Mouse (Mus musculus) testis, postnatal 14 days (tissue): ENCODE results near the gene Cd300lf.

Experiments used
- DNase-seq: peaks from one replicate; pipeline ENCODE4 v3.0.0; 2021; ENCODE audit warnings: low spot score

Cd300lf gene

GRCm38 (mm10) chr11:115160883-115161577 is 27.2 kb upstream of the Cd300lf start:
- DNase-seq, result no peak

- DNase-seq, result no peak
Measured at GRCm38 (mm10) chr11:115160016-115160797, 26.4 kb upstream of the Cd300lf start.

GRCm38 (mm10) chr11:115157933-115158719 is 24.3 kb upstream of the Cd300lf start:
- DNase-seq, result no peak

GRCm38 (mm10) chr11:115155053-115155634 is 21.4 kb upstream of the Cd300lf start:
- no peak for DNase-seq

- DNase-seq, result peak; percentile 60
Measured at GRCm38 (mm10) chr11:115153699-115154292, 20.0 kb upstream of the Cd300lf start.

- DNase-seq, result no peak
Measured at GRCm38 (mm10) chr11:115153088-115153487, 19.3 kb upstream of the Cd300lf start.

GRCm38 (mm10) chr11:115151755-115152429 is 18.1 kb upstream of the Cd300lf start:
- DNase-seq, result peak; percentile 50

- no peak for DNase-seq
Measured at GRCm38 (mm10) chr11:115150741-115151254, 17.0 kb upstream of the Cd300lf start.

GRCm38 (mm10) chr11:115147813-115148212 is 14.0 kb upstream of the Cd300lf start:
- DNase-seq, result no peak

- no peak for DNase-seq
Measured at GRCm38 (mm10) chr11:115141970-115142369, 8.2 kb upstream of the Cd300lf start.

- no peak for DNase-seq
Measured at GRCm38 (mm10) chr11:115138597-115139262, 4.9 kb upstream of the Cd300lf start.

- no peak for DNase-seq
Measured at GRCm38 (mm10) chr11:115131768-115132381, 1.9 kb downstream of the Cd300lf start.

- DNase-seq, result no peak
Measured at GRCm38 (mm10) chr11:115129508-115130126, 4.2 kb downstream of the Cd300lf start.

GRCm38 (mm10) chr11:115128483-115128882 is 5.3 kb downstream of the Cd300lf start:
- DNase-seq, result no peak

- DNase-seq, result no peak
Measured at GRCm38 (mm10) chr11:115119409-115119808, 14.4 kb downstream of the Cd300lf start.

- DNase-seq, result no peak
Measured at GRCm38 (mm10) chr11:115112196-115112595, 21.6 kb downstream of the Cd300lf start.

GRCm38 (mm10) chr11:115110271-115110670 is 23.5 kb downstream of the Cd300lf start:
- DNase-seq, result no peak

- DNase-seq, result no peak
Measured at GRCm38 (mm10) chr11:115108176-115108575, 25.6 kb downstream of the Cd300lf start.

GRCm38 (mm10) chr11:115107403-115107916 is 26.3 kb downstream of the Cd300lf start:
- DNase-seq, result no peak
